Mouse (Mus musculus) layer of hippocampus, postnatal 25 days (tissue): ENCODE results near the gene Nrcam. TPM values are rescaled to one million over a fixed set of nuclear protein-coding genes. Genes with fewer than 3 reads are reported as not detected.
A peak's percentile ranks its signal among the peaks of the same experiment; 100 is the strongest.

Experiments used
- DNase-seq, 2 experiments: peaks; one replicate each; pipeline ENCODE4 v3.0.0; 2022; ENCODE audit warnings: mixed read lengths in 2 of 2, low spot score in 1 of 2; ENCODE audit errors: extremely low spot score in 1 of 2
- total RNA-seq, 2 experiments: library from RNA; stranded (reverse); gene quantifications; 2 replicates each; pipeline ENCODE4 v1.2.3; 2021

Gene Nrcam
- total RNA-seq, 2 experiments from 2014 or later: 499 to 527 TPM

- DNase-seq: no peak
Measured at GRCm38 (mm10) chr12:44430335-44430734, 101.7 kb downstream of the Nrcam start.

GRCm38 (mm10) chr12:44430996-44431395, 102.3 kb downstream of the Nrcam start:
- DNase-seq: peak in 1 of 2 experiments; percentile 55

GRCm38 (mm10) chr12:44432727-44433126, 104.0 kb downstream of the Nrcam start:
- no peak for DNase-seq

- DNase-seq: no peak
Measured at GRCm38 (mm10) chr12:44437046-44437827, 108.6 kb downstream of the Nrcam start.

GRCm38 (mm10) chr12:44438884-44439283, 110.2 kb downstream of the Nrcam start:
- no peak for DNase-seq

GRCm38 (mm10) chr12:44440230-44440629, 111.5 kb downstream of the Nrcam start:
- no peak for DNase-seq

GRCm38 (mm10) chr12:44450930-44451329, 122.2 kb downstream of the Nrcam start:
- no peak for DNase-seq

GRCm38 (mm10) chr12:44451742-44452141, 123.1 kb downstream of the Nrcam start:
- DNase-seq: no peak

GRCm38 (mm10) chr12:44453791-44454190, 125.1 kb downstream of the Nrcam start:
- DNase-seq: no peak

- no peak for DNase-seq
Measured at GRCm38 (mm10) chr12:44457961-44458360, 129.3 kb downstream of the Nrcam start.

- no peak for DNase-seq
Measured at GRCm38 (mm10) chr12:44462436-44462835, 133.8 kb downstream of the Nrcam start.

GRCm38 (mm10) chr12:44462976-44463375, 134.3 kb downstream of the Nrcam start:
- no peak for DNase-seq

GRCm38 (mm10) chr12:44471073-44471472, 142.4 kb downstream of the Nrcam start:
- DNase-seq: no peak

GRCm38 (mm10) chr12:44475355-44475754, 146.7 kb downstream of the Nrcam start:
- no peak for DNase-seq

GRCm38 (mm10) chr12:44479260-44480030, 150.8 kb downstream of the Nrcam start:
- no peak for DNase-seq

- DNase-seq: no peak
Measured at GRCm38 (mm10) chr12:44480031-44480419, 151.3 kb downstream of the Nrcam start.

GRCm38 (mm10) chr12:44481415-44481814, 152.7 kb downstream of the Nrcam start:
- no peak for DNase-seq

- DNase-seq: no peak
Measured at GRCm38 (mm10) chr12:44492759-44493479, 164.2 kb downstream of the Nrcam start.

GRCm38 (mm10) chr12:44497762-44498161, 169.1 kb downstream of the Nrcam start:
- DNase-seq: no peak

- no peak for DNase-seq
Measured at GRCm38 (mm10) chr12:44498872-44499271, 170.2 kb downstream of the Nrcam start.
